Mouse (Mus musculus) stomach, postnatal 0 days (tissue): ENCODE data around the gene A030005L19Rik. TPM values are rescaled to one million over a fixed set of nuclear protein-coding genes. Genes with fewer than 3 reads are reported as not detected.

Source experiments
- ATAC-seq: fragments of 200-750 bp; cut with Nextera tagmentation; 2 replicates; pipeline ENCODE4 v1.8.0; 2017; ENCODE audit not compliant: low FRiP score, low TSS enrichment
- DNase-seq: peaks from one replicate; pipeline ENCODE4 v3.0.0-alpha.2; 2016; ENCODE audit warnings: low spot score
- H3K27ac ChIP-seq: fragments of 300-500 bp; sonication (generic); replicated peaks from 2 replicates; pipeline ENCODE4 v1.5.1; 2014; ENCODE audit warnings: mild to moderate bottlenecking, control low read depth
- H3K27me3 ChIP-seq: fragments of 300-500 bp; sonication (generic); 2 replicates; pipeline ENCODE4 v1.6.1; 2014; ENCODE audit warnings: low read length; ENCODE audit not compliant: control insufficient read depth, insufficient read depth
- H3K36me3 ChIP-seq: fragments of 300-500 bp; sonication (generic); 2 replicates; pipeline ENCODE4 v1.6.1; 2014; ENCODE audit warnings: low read length, mixed read lengths; ENCODE audit not compliant: control insufficient read depth, insufficient read depth
- H3K4me1 ChIP-seq: fragments of 300-500 bp; sonication (generic); replicated peaks from 2 replicates; pipeline ENCODE4 v1.6.1; 2014; ENCODE audit warnings: antibody characterized with exemption; ENCODE audit not compliant: control insufficient read depth, insufficient read depth
- H3K4me2 ChIP-seq: fragments of 300-500 bp; sonication (generic); replicated peaks from 2 replicates; pipeline ENCODE4 v1.6.1; 2014; ENCODE audit warnings: low read depth, mild to moderate bottlenecking, control low read depth, moderate library complexity
- H3K4me3 ChIP-seq: fragments of 300-500 bp; sonication (generic); 2 replicates; pipeline ENCODE4 v1.5.1; 2014; ENCODE audit warnings: low read depth, low read length, control low read depth
- H3K9ac ChIP-seq: fragments of 300-500 bp; sonication (generic); 2 replicates; pipeline ENCODE4 v1.6.1; 2014; ENCODE audit warnings: mild to moderate bottlenecking, low read length, control low read depth, mixed read lengths
- H3K9me3 ChIP-seq: fragments of 300-500 bp; sonication (generic); 2 replicates; pipeline ENCODE4 v1.6.1; 2016; ENCODE audit warnings: low read length; ENCODE audit not compliant: control insufficient read depth
- CTCF ChIP-seq: IDR thresholded peaks from 2 replicates; pipeline ENCODE4 v1.5.1; 2016; ENCODE audit warnings: antibody characterized with exemption, low read depth, mild to moderate bottlenecking, moderate library complexity
- EP300 ChIP-seq: optimal IDR thresholded peaks from 2 replicates; pipeline ENCODE3; 2016; ENCODE audit warnings: antibody characterized with exemption
- WGBS: fragments of 180-500 bp; shearing (Covaris S2); extraction: QIAGEN DNeasy Blood & Tissue Kit; methylation state at CpG from one replicate; pipeline ENCODE4 v1.1.7; 2014; 5-methylcytosine and 5-hydroxymethylcytosine counted together
- polyA plus RNA-seq: library from polyadenylated mRNA; unstranded; fragments of >200 nt; fragmentation: Nextera tagmentation; extraction: Ambion mirVana; gene quantifications from 2 replicates; pipeline ENCODE4 v1.2.1, GENCODE M21; 2015

A030005L19Rik gene
- not detected in 2 replicates for polyA plus RNA-seq

- DNase-seq (no peak), ATAC-seq (no peak)
- TF ChIP-seq CTCF: peak; percentile 48
- no peak for TF ChIP-seq EP300
- Histone ChIP-seq H3K9ac (no peak within 1 kb of the TSS), H3K36me3 (no peaks in the 10 kb centered on the region), H3K4me2 (no peak within 1 kb of the TSS), H3K27ac (no peak within 1 kb of the TSS), H3K4me3 (no peak within 1 kb of the TSS), H3K27me3 (no peaks in the 10 kb centered on the region), H3K9me3 (no peaks in the 10 kb centered on the region), H3K4me1 (no peaks in the 10 kb centered on the region)
- 78% methylated on average over 3 of the region's 3 CpGs for WGBS
Measured at GRCm38 (mm10) chr1:82913025-82913424, at the start of gene A030005L19Rik. Gene A030005L19Rik, plus strand, starts transcription at chr1:82913325.

- H3K27ac ChIP-seq: no peak overlapping the region
- DNase-seq: no peak
- TF ChIP-seq CTCF (no peak), EP300 (no peak)
- no peak overlapping the region for H3K4me2 ChIP-seq
- WGBS: 82% methylated on average over 3 of the region's 3 CpGs
- H3K9ac ChIP-seq: no peak overlapping the region
- H3K4me3 ChIP-seq: no peak overlapping the region
- no peaks in the 10 kb centered on the region for H3K9me3 ChIP-seq
- H3K4me1 ChIP-seq: no peaks in the 10 kb centered on the region
- H3K27me3 ChIP-seq: no peaks in the 10 kb centered on the region
- no peak for ATAC-seq
- H3K36me3 ChIP-seq: no peaks in the 10 kb centered on the region
Measured at GRCm38 (mm10) chr1:82870202-82870601, 42.9 kb upstream of the A030005L19Rik start.

- Histone ChIP-seq H3K4me1 (no peaks in the 10 kb centered on the region), H3K4me2 (no peak overlapping the region), H3K4me3 (no peak overlapping the region), H3K36me3 (peaks cover 6% of the 10 kb centered on the region; the same call in 1 of the 2 replicates), H3K27ac (no peak overlapping the region), H3K9ac (no peak overlapping the region), H3K27me3 (no peaks in the 10 kb centered on the region), H3K9me3 (no peaks in the 10 kb centered on the region)
- DNase-seq (peak; percentile 30), ATAC-seq (peak; percentile 96)
- TF ChIP-seq CTCF (no peak), EP300 (no peak)
- 51% methylated on average over 2 of the region's 2 CpGs for WGBS
Measured at GRCm38 (mm10) chr1:82879172-82879571, 34.0 kb upstream of the A030005L19Rik start.

- 88% methylated on average over 8 of the region's 8 CpGs for WGBS
- H3K36me3 ChIP-seq: peaks cover 6% of the 10 kb centered on the region; the same call in 1 of the 2 replicates
- H3K4me2 ChIP-seq: no peak overlapping the region
- H3K9ac ChIP-seq: no peak overlapping the region
- no peak overlapping the region for H3K27ac ChIP-seq
- no peak for DNase-seq
- TF ChIP-seq EP300: no peak
- TF ChIP-seq CTCF: no peak
- no peaks in the 10 kb centered on the region for H3K4me1 ChIP-seq
- no peak overlapping the region for H3K4me3 ChIP-seq
- no peaks in the 10 kb centered on the region for H3K9me3 ChIP-seq
- ATAC-seq: no peak
- H3K27me3 ChIP-seq: no peaks in the 10 kb centered on the region
Measured at GRCm38 (mm10) chr1:82880196-82880595, 32.9 kb upstream of the A030005L19Rik start.

- Histone ChIP-seq H3K9ac (no peak overlapping the region), H3K9me3 (no peaks in the 10 kb centered on the region), H3K4me1 (no peaks in the 10 kb centered on the region), H3K27ac (no peak overlapping the region), H3K36me3 (peaks cover 12% of the 10 kb centered on the region; the same call in 1 of the 2 replicates), H3K4me3 (no peak overlapping the region), H3K27me3 (no peaks in the 10 kb centered on the region), H3K4me2 (no peak overlapping the region)
- no peak for TF ChIP-seq CTCF
- TF ChIP-seq EP300: no peak
- DNase-seq (no peak), ATAC-seq (no peak)
- WGBS: 92% methylated on average over 7 of the region's 7 CpGs
Measured at GRCm38 (mm10) chr1:82893269-82893668, 19.9 kb upstream of the A030005L19Rik start.

- DNase-seq (no peak), ATAC-seq (no peak)
- peaks cover 11% of the 10 kb centered on the region for H3K36me3 ChIP-seq
- H3K9ac ChIP-seq: no peak overlapping the region
- no peak overlapping the region for H3K27ac ChIP-seq
- H3K4me2 ChIP-seq: no peak overlapping the region
- H3K27me3 ChIP-seq: no peaks in the 10 kb centered on the region
- no peaks in the 10 kb centered on the region for H3K9me3 ChIP-seq
- 95% methylated on average over 1 of the region's 1 CpGs for WGBS
- TF ChIP-seq CTCF (no peak), EP300 (no peak)
- H3K4me3 ChIP-seq: no peak overlapping the region
- H3K4me1 ChIP-seq: no peaks in the 10 kb centered on the region
Measured at GRCm38 (mm10) chr1:82900567-82900966, 12.6 kb upstream of the A030005L19Rik start.
